Mouse (Mus musculus): ENCODE results near the gene Dlgap1.

GRCm38 (mm10) chr17:70442976-70443375 is 474.1 kb downstream of the Dlgap1 start:
- no peak for TF ChIP-seq EP300 (IDR thresholded peaks at IDR 0.05; ENCODE audit: low read depth)
- TF ChIP-seq CTCF (IDR thresholded peaks at IDR 0.05; ENCODE audit: low read depth) = no peak
